Mouse (Mus musculus) urinary bladder, postnatal 0 days (tissue): Measurements from ENCODE around the gene Pdzph1. TPM values are rescaled to one million over a fixed set of nuclear protein-coding genes. Genes with fewer than 3 reads are reported as not detected.

ENCODE experiments used
- polyA plus RNA-seq: library from polyadenylated mRNA; unstranded; fragments of >200 nt; fragmentation: Nextera tagmentation; extraction: Ambion mirVana; gene quantifications from 2 replicates; pipeline ENCODE4 v1.2.1, GENCODE M21; 2015

Pdzph1 gene
- polyA plus RNA-seq = not detected in 2 replicates

DNA sequence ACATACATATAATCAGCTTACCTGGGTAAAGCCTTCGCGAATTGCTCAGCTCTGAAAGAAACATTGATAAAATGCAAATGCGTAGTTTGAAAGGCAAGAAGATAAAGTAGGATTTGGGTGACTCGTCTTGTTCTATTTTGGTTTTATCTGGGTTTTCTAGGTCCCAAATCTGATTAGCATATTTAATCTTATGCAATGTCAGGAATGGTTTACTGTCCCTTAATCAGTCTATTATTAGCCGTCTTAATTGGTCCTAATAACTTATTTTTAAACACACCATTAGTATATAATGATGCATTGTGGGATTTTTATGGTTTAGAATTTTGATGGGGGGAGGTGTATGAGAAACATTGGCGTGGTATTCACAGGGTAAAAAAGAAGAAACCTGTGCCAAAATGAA lies at the start of gene Pdzph1:
TSS of gene Pdzph1 (minus strand) at position 101 of the 400 bp plus-strand sequence.

DNA sequence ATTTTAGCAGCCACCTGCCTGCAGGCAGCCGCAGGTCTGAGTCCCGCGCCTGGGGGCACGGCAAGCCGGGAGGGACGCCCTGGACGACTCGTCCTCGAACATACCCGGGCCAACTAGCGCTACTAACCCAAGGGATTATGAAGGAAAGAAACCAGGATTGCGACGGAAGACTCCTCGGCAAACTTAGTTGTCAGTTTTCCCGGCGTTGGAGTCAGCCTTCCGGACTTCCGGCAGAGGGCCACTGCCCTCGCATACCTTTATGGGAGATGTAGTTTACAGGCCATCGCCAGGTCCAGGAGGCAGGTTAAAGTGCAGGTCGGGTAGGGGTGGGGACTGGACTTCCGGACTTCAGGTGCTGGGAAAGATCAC lies 21.9 kb upstream of the Pdzph1 start, which contains the start of gene Nudt12:
TSS of gene Nudt12 (minus strand) at position 282 of the 369 bp plus-strand sequence.

Other genes with a start within 250 kb of the Pdzph1 start
- 1.5 and 1.7 TPM in 2 replicates for gene Nudt12, start 22.0 kb upstream of the Pdzph1 start, polyA plus RNA-seq